Mouse (Mus musculus): ENCODE data around the gene 1700020A23Rik. TPM values are rescaled to one million over a fixed set of nuclear protein-coding genes. Genes with fewer than 3 reads are reported as not detected.

The 1700020A23Rik gene
- polyA plus RNA-seq, 1 experiment from 2014 or later: not detected

- H3K36me3 ChIP-seq: peaks cover 12% of the 10 kb centered on the region
- H3K4me2 ChIP-seq: no peak overlapping the region
- no peak overlapping the region for H3K4me3 ChIP-seq (replicated peaks)
- H3K9ac ChIP-seq: no peak overlapping the region
- no peaks in the 10 kb centered on the region for H3K9me3 ChIP-seq (replicated peaks)
- H3K4me1 ChIP-seq: peaks cover 5% of the 10 kb centered on the region
- no peak for ATAC-seq (replicated peaks; ENCODE audit: low FRiP score)
- H3K27ac ChIP-seq: no peak overlapping the region
- no peaks in the 10 kb centered on the region for H3K27me3 ChIP-seq
- 74% methylated on average over 6 of the region's 6 CpGs for WGBS
Observed at GRCm38 (mm10) chr2:130414094-130414856, 9.2 kb downstream of the 1700020A23Rik start.

GRCm38 (mm10) chr2:130421781-130422620 lies 16.9 kb downstream of the 1700020A23Rik start:
- 94% methylated on average over 26 of the region's 26 CpGs for WGBS

GRCm38 (mm10) chr2:130423397-130424125 lies 18.5 kb downstream of the 1700020A23Rik start:
- 12% methylated on average over 49 of the region's 49 CpGs for WGBS
- H3K9me3 ChIP-seq (replicated peaks): no peaks in the 10 kb centered on the region
- H3K36me3 ChIP-seq: peaks cover 41% of the 10 kb centered on the region
- H3K4me1 ChIP-seq: peaks cover 22% of the 10 kb centered on the region
- peak; percentile 73 for ATAC-seq (replicated peaks; ENCODE audit: low FRiP score)
- H3K4me3 ChIP-seq (replicated peaks): peak overlapping the region; percentile 83
- peak overlapping the region; percentile 86 for H3K9ac ChIP-seq
- H3K27me3 ChIP-seq: no peaks in the 10 kb centered on the region
- peak overlapping the region; percentile 97 for H3K4me2 ChIP-seq
- H3K27ac ChIP-seq: peak overlapping the region; percentile 91

More at GRCm38 (mm10) chr2:130421781-130422620, 16.9 kb downstream of the 1700020A23Rik start:
- H3K4me1 ChIP-seq: peaks cover 22% of the 10 kb centered on the region
- no peak overlapping the region for H3K9ac ChIP-seq
- peaks cover 40% of the 10 kb centered on the region for H3K36me3 ChIP-seq
- no peak overlapping the region for H3K4me3 ChIP-seq (replicated peaks)
- ATAC-seq (replicated peaks; ENCODE audit: low FRiP score): no peak
- H3K27ac ChIP-seq: no peak overlapping the region
- H3K4me2 ChIP-seq: no peak overlapping the region
- no peaks in the 10 kb centered on the region for H3K9me3 ChIP-seq (replicated peaks)
- H3K27me3 ChIP-seq: no peaks in the 10 kb centered on the region

GRCm38 (mm10) chr2:130424126-130424853 lies 19.2 kb downstream of the 1700020A23Rik start, which contains the start of the genes Vps16 and Pced1a:
TSS of gene Vps16 (plus strand) at chr2:130424339.
TSS of gene Pced1a (minus strand) at chr2:130424701.
- Histone ChIP-seq H3K4me1 (peaks cover 22% of the 10 kb centered on the region), H3K9me3 (replicated peaks) (no peaks in the 10 kb centered on the region), H3K27me3 (no peaks in the 10 kb centered on the region), H3K4me3 (replicated peaks) (peak within 1 kb of the TSS; percentile 83), H3K4me2 (peak within 1 kb of the TSS; percentile 97), H3K9ac (peak within 1 kb of the TSS; percentile 86), H3K27ac (peak within 1 kb of the TSS; percentile 91), H3K36me3 (peaks cover 33% of the 10 kb centered on the region)
- under 1% methylated on average over 58 of the region's 58 CpGs for WGBS
- ATAC-seq (replicated peaks; ENCODE audit: low FRiP score): peak; percentile 96

- H3K4me1 ChIP-seq: peaks cover 22% of the 10 kb centered on the region
- 34% methylated on average over 5 of the region's 5 CpGs for WGBS
- no peaks in the 10 kb centered on the region for H3K27me3 ChIP-seq
- H3K9ac ChIP-seq: peak overlapping the region; percentile 86
- peaks cover 26% of the 10 kb centered on the region for H3K36me3 ChIP-seq
- H3K27ac ChIP-seq: peak overlapping the region; percentile 91; the same call in 1 of the 2 replicates
- no peaks in the 10 kb centered on the region for H3K9me3 ChIP-seq (replicated peaks)
- peak overlapping the region; percentile 97 for H3K4me2 ChIP-seq
- peak overlapping the region; percentile 83 for H3K4me3 ChIP-seq (replicated peaks)
- no peak for ATAC-seq (replicated peaks; ENCODE audit: low FRiP score)
Observed at GRCm38 (mm10) chr2:130425112-130425511, 20.1 kb downstream of the 1700020A23Rik start.

- ATAC-seq (replicated peaks; ENCODE audit: low FRiP score): peak; percentile 57
- WGBS: 36% methylated on average over 2 of the region's 2 CpGs
- Histone ChIP-seq H3K27ac (peak overlapping the region; percentile 66), H3K9ac (no peak overlapping the region), H3K36me3 (peaks cover 17% of the 10 kb centered on the region; the same call in 1 of the 2 replicates), H3K9me3 (replicated peaks) (no peaks in the 10 kb centered on the region), H3K4me3 (replicated peaks) (no peak overlapping the region), H3K4me1 (peaks cover 25% of the 10 kb centered on the region), H3K4me2 (no peak overlapping the region), H3K27me3 (no peaks in the 10 kb centered on the region)
Observed at GRCm38 (mm10) chr2:130429851-130430250, 24.8 kb downstream of the 1700020A23Rik start.

GRCm38 (mm10) chr2:130430484-130430883 lies 25.4 kb downstream of the 1700020A23Rik start:
- 66% methylated on average over 3 of the region's 3 CpGs for WGBS
- Histone ChIP-seq H3K27me3 (no peaks in the 10 kb centered on the region), H3K27ac (peak overlapping the region; percentile 37), H3K9ac (no peak overlapping the region), H3K4me2 (no peak overlapping the region), H3K4me1 (peaks cover 19% of the 10 kb centered on the region), H3K36me3 (peaks cover 17% of the 10 kb centered on the region; the same call in 1 of the 2 replicates), H3K9me3 (replicated peaks) (no peaks in the 10 kb centered on the region), H3K4me3 (replicated peaks) (no peak overlapping the region)
- no peak for ATAC-seq (replicated peaks; ENCODE audit: low FRiP score)

- Histone ChIP-seq H3K9me3 (replicated peaks) (no peaks in the 10 kb centered on the region), H3K27me3 (no peaks in the 10 kb centered on the region), H3K9ac (no peak overlapping the region), H3K4me2 (no peak overlapping the region), H3K4me3 (replicated peaks) (no peak overlapping the region), H3K4me1 (peaks cover 18% of the 10 kb centered on the region), H3K27ac (no peak overlapping the region), H3K36me3 (peaks cover 23% of the 10 kb centered on the region; the same call in 1 of the 2 replicates)
- no peak for ATAC-seq (replicated peaks; ENCODE audit: low FRiP score)
- 88% methylated on average over 3 of the region's 3 CpGs for WGBS
Observed at GRCm38 (mm10) chr2:130432157-130432556, 27.1 kb downstream of the 1700020A23Rik start.

- Histone ChIP-seq H3K4me1 (peaks cover 18% of the 10 kb centered on the region), H3K4me3 (replicated peaks) (no peak overlapping the region), H3K9me3 (replicated peaks) (no peaks in the 10 kb centered on the region), H3K27me3 (no peaks in the 10 kb centered on the region), H3K9ac (no peak overlapping the region), H3K4me2 (no peak overlapping the region), H3K27ac (no peak overlapping the region), H3K36me3 (peaks cover 27% of the 10 kb centered on the region)
- WGBS: 19% methylated on average over 4 of the region's 4 CpGs
- 0 out of 2 replicates have a peak, but pooled peaks have one; percentile 40 for ATAC-seq (replicated peaks; ENCODE audit: low FRiP score)
Observed at GRCm38 (mm10) chr2:130433152-130433551, 28.1 kb downstream of the 1700020A23Rik start.

GRCm38 (mm10) chr2:130436769-130437168 lies 31.7 kb downstream of the 1700020A23Rik start:
- Histone ChIP-seq H3K36me3 (peaks cover 60% of the 10 kb centered on the region), H3K4me1 (peaks cover 4% of the 10 kb centered on the region; the same call in 1 of the 2 replicates), H3K9ac (no peak overlapping the region), H3K9me3 (replicated peaks) (no peaks in the 10 kb centered on the region), H3K27ac (no peak overlapping the region), H3K4me3 (replicated peaks) (no peak overlapping the region), H3K4me2 (no peak overlapping the region), H3K27me3 (no peaks in the 10 kb centered on the region)
- WGBS: 98% methylated on average over 1 of the region's 1 CpGs
- ATAC-seq (replicated peaks; ENCODE audit: low FRiP score): no peak

- Histone ChIP-seq H3K27me3 (no peaks in the 10 kb centered on the region), H3K9ac (no peak overlapping the region), H3K36me3 (peaks cover 73% of the 10 kb centered on the region), H3K4me2 (no peak overlapping the region), H3K27ac (no peak overlapping the region), H3K4me3 (replicated peaks) (no peak overlapping the region), H3K4me1 (no peaks in the 10 kb centered on the region), H3K9me3 (replicated peaks) (no peaks in the 10 kb centered on the region)
- WGBS: 92% methylated on average over 3 of the region's 3 CpGs
- ATAC-seq (replicated peaks; ENCODE audit: low FRiP score): no peak
Observed at GRCm38 (mm10) chr2:130438861-130439260, 33.8 kb downstream of the 1700020A23Rik start.
